Mouse (Mus musculus): Measurements from ENCODE around the gene Lnpk.

GRCm38 (mm10) chr2:74497851-74498250, 81.4 kb downstream of the Lnpk start:
- TF ChIP-seq CTCF (IDR thresholded peaks at IDR 0.05; ENCODE audit: low read depth), result no peak
- no peak for TF ChIP-seq EP300 (IDR thresholded peaks at IDR 0.05; ENCODE audit: low read depth)

All from liver, embryonic 14.5 days (tissue).